Mouse (Mus musculus) stomach, embryonic 15.5 days (tissue): Measurements from ENCODE around the gene Rap1gds1. TPM values are rescaled to one million over a fixed set of nuclear protein-coding genes. Genes with fewer than 3 reads are reported as not detected.

ENCODE experiments used
- polyA plus RNA-seq: library from polyadenylated mRNA; unstranded; fragments of >200 nt; fragmentation: Nextera tagmentation; extraction: Ambion mirVana; gene quantifications from 2 replicates; pipeline ENCODE4 v1.2.1, GENCODE M21; 2015

The Rap1gds1 gene
- polyA plus RNA-seq, 1 experiment from 2014 or later: 51.1 TPM

Other genes with a start within 250 kb of the Rap1gds1 start
- not detected in 2 replicates for gene Stpg2, start 130.5 kb upstream of the Rap1gds1 start, polyA plus RNA-seq